Mouse (Mus musculus): ENCODE data around the gene Ddr1. TPM values are rescaled to one million over a fixed set of nuclear protein-coding genes. Genes with fewer than 3 reads are reported as not detected.
"Not testable (repeated sequence)": the region's sequence is repeated elsewhere in the genome, so short reads cannot be mapped to it uniquely, and the experiment has no call there.

Ddr1 gene
- polyA plus RNA-seq, 1 experiment from 2014 or later = 21.9 TPM

GRCm38 (mm10) chr17:35733398-35733797 is 29.0 kb upstream of the Ddr1 start:
- Histone ChIP-seq H3K4me3 (no peak overlapping the region), H3K27ac (no peak overlapping the region), H3K27me3 (ENCODE audit: low read depth, poor library complexity, severe bottlenecking) (0 out of 2 replicates have a peak, but pooled peaks cover 8% of the 10 kb centered on the region), H3K36me3 (no peaks in the 10 kb centered on the region), H3K9me3 (replicated peaks) (no peaks in the 10 kb centered on the region), H3K4me1 (peaks cover 6% of the 10 kb centered on the region; the same call in 1 of the 2 replicates)
- DNase-seq (ENCODE audit: low spot score) = no peak
- 91% methylated on average over 2 of the region's 2 CpGs for WGBS

GRCm38 (mm10) chr17:35731431-35732145 is 27.2 kb upstream of the Ddr1 start:
- WGBS = 66% methylated on average over 10 of the region's 10 CpGs
- Histone ChIP-seq H3K27me3 (ENCODE audit: low read depth, poor library complexity, severe bottlenecking) (peaks cover 21% of the 10 kb centered on the region), H3K9me3 (replicated peaks) (no peaks in the 10 kb centered on the region), H3K4me3 (no peak overlapping the region), H3K27ac (no peak overlapping the region), H3K36me3 (no peaks in the 10 kb centered on the region), H3K4me1 (peaks cover 5% of the 10 kb centered on the region; the same call in 1 of the 2 replicates)
- DNase-seq (ENCODE audit: low spot score) = no peak

- DNase-seq (ENCODE audit: low spot score); H3K9me3 ChIP-seq (replicated peaks); H3K36me3 ChIP-seq; H3K27ac ChIP-seq; H3K4me3 ChIP-seq; H3K4me1 ChIP-seq: not testable (repeated sequence)
- H3K27me3 ChIP-seq (ENCODE audit: low read depth, poor library complexity, severe bottlenecking) = peaks cover 28% of the 10 kb centered on the region
- WGBS = 85% methylated on average over 3 of the region's 3 CpGs
Observed at GRCm38 (mm10) chr17:35730112-35730511, 25.7 kb upstream of the Ddr1 start.

- no peak for DNase-seq (ENCODE audit: low spot score)
- no peaks in the 10 kb centered on the region for H3K36me3 ChIP-seq
- H3K4me1 ChIP-seq = 0 out of 2 replicates have a peak, but pooled peaks cover 3% of the 10 kb centered on the region
- no peak overlapping the region for H3K4me3 ChIP-seq
- no peaks in the 10 kb centered on the region for H3K9me3 ChIP-seq (replicated peaks)
- H3K27ac ChIP-seq = no peak overlapping the region
- peaks cover 41% of the 10 kb centered on the region for H3K27me3 ChIP-seq (ENCODE audit: low read depth, poor library complexity, severe bottlenecking)
- WGBS = 86% methylated on average over 4 of the region's 4 CpGs
Observed at GRCm38 (mm10) chr17:35728821-35729220, 24.4 kb upstream of the Ddr1 start.

GRCm38 (mm10) chr17:35727471-35728205 is 23.2 kb upstream of the Ddr1 start:
- 25% methylated on average over 10 of the region's 10 CpGs for WGBS
- 0 out of 2 replicates have a peak, but pooled peaks cover 3% of the 10 kb centered on the region for H3K4me1 ChIP-seq
- no peak for DNase-seq (ENCODE audit: low spot score)
- H3K4me3 ChIP-seq = no peak overlapping the region
- no peak overlapping the region for H3K27ac ChIP-seq
- H3K36me3 ChIP-seq = no peaks in the 10 kb centered on the region
- H3K27me3 ChIP-seq (ENCODE audit: low read depth, poor library complexity, severe bottlenecking) = peaks cover 53% of the 10 kb centered on the region
- H3K9me3 ChIP-seq (replicated peaks) = no peaks in the 10 kb centered on the region

GRCm38 (mm10) chr17:35727028-35727427 is 22.6 kb upstream of the Ddr1 start:
- 0 out of 2 replicates have a peak, but pooled peaks cover 3% of the 10 kb centered on the region for H3K4me1 ChIP-seq
- H3K4me3 ChIP-seq = no peak overlapping the region
- no peaks in the 10 kb centered on the region for H3K36me3 ChIP-seq
- WGBS = 35% methylated on average over 7 of the region's 7 CpGs
- no peak overlapping the region for H3K27ac ChIP-seq
- no peaks in the 10 kb centered on the region for H3K9me3 ChIP-seq (replicated peaks)
- peaks cover 55% of the 10 kb centered on the region for H3K27me3 ChIP-seq (ENCODE audit: low read depth, poor library complexity, severe bottlenecking)
- DNase-seq (ENCODE audit: low spot score) = no peak

- H3K27me3 ChIP-seq (ENCODE audit: low read depth, poor library complexity, severe bottlenecking) = peaks cover 62% of the 10 kb centered on the region
- WGBS = 32% methylated on average over 21 of the region's 21 CpGs
- H3K9me3 ChIP-seq (replicated peaks) = no peaks in the 10 kb centered on the region
- no peaks in the 10 kb centered on the region for H3K36me3 ChIP-seq
- DNase-seq (ENCODE audit: low spot score) = peak; percentile 95
- H3K4me1 ChIP-seq = peaks cover 12% of the 10 kb centered on the region
- H3K4me3 ChIP-seq = no peak overlapping the region
- H3K27ac ChIP-seq = no peak overlapping the region
Observed at GRCm38 (mm10) chr17:35725286-35726232, 21.1 kb upstream of the Ddr1 start.

GRCm38 (mm10) chr17:35721676-35722075 is 17.3 kb upstream of the Ddr1 start:
- Histone ChIP-seq H3K4me1 (peaks cover 25% of the 10 kb centered on the region), H3K4me3 (no peak overlapping the region), H3K36me3 (no peaks in the 10 kb centered on the region), H3K9me3 (replicated peaks) (no peaks in the 10 kb centered on the region), H3K27ac (no peak overlapping the region), H3K27me3 (ENCODE audit: low read depth, poor library complexity, severe bottlenecking) (peaks cover 45% of the 10 kb centered on the region)
- 59% methylated on average over 8 of the region's 8 CpGs for WGBS
- no peak for DNase-seq (ENCODE audit: low spot score)

GRCm38 (mm10) chr17:35720340-35720727 is 15.9 kb upstream of the Ddr1 start:
- peak overlapping the region; percentile 56 for H3K27ac ChIP-seq
- no peaks in the 10 kb centered on the region for H3K36me3 ChIP-seq
- DNase-seq (ENCODE audit: low spot score) = no peak
- peaks cover 40% of the 10 kb centered on the region for H3K27me3 ChIP-seq (ENCODE audit: low read depth, poor library complexity, severe bottlenecking)
- peaks cover 22% of the 10 kb centered on the region for H3K4me1 ChIP-seq
- H3K9me3 ChIP-seq (replicated peaks) = no peaks in the 10 kb centered on the region
- no peak overlapping the region for H3K4me3 ChIP-seq
- 8% methylated on average over 11 of the region's 11 CpGs for WGBS

- DNase-seq (ENCODE audit: low spot score) = no peak
- H3K27me3 ChIP-seq (ENCODE audit: low read depth, poor library complexity, severe bottlenecking) = peaks cover 35% of the 10 kb centered on the region
- H3K4me1 ChIP-seq = peaks cover 22% of the 10 kb centered on the region
- no peaks in the 10 kb centered on the region for H3K9me3 ChIP-seq (replicated peaks)
- 42% methylated on average over 9 of the region's 9 CpGs for WGBS
- H3K27ac ChIP-seq = no peak overlapping the region
- H3K36me3 ChIP-seq = no peaks in the 10 kb centered on the region
- no peak overlapping the region for H3K4me3 ChIP-seq
Observed at GRCm38 (mm10) chr17:35719616-35720339, 15.4 kb upstream of the Ddr1 start.

- Histone ChIP-seq H3K4me3 (no peak overlapping the region), H3K4me1 (peaks cover 24% of the 10 kb centered on the region), H3K27ac (no peak overlapping the region), H3K27me3 (ENCODE audit: low read depth, poor library complexity, severe bottlenecking) (peaks cover 11% of the 10 kb centered on the region; the same call in 1 of the 2 replicates), H3K36me3 (no peaks in the 10 kb centered on the region), H3K9me3 (replicated peaks) (no peaks in the 10 kb centered on the region)
- DNase-seq (ENCODE audit: low spot score) = no peak
- WGBS = 93% methylated on average over 6 of the region's 6 CpGs
Observed at GRCm38 (mm10) chr17:35717080-35717479, 12.7 kb upstream of the Ddr1 start.

- 95% methylated on average over 3 of the region's 3 CpGs for WGBS
- peaks cover 21% of the 10 kb centered on the region for H3K4me1 ChIP-seq
Observed at GRCm38 (mm10) chr17:35716114-35716513, 11.7 kb upstream of the Ddr1 start.

More at GRCm38 (mm10) chr17:35716114-35716513, 11.7 kb upstream of the Ddr1 start:
- Histone ChIP-seq H3K9me3 (replicated peaks) (no peaks in the 10 kb centered on the region), H3K4me3 (no peak overlapping the region), H3K36me3 (no peaks in the 10 kb centered on the region), H3K27ac (no peak overlapping the region), H3K27me3 (ENCODE audit: low read depth, poor library complexity, severe bottlenecking) (peaks cover 5% of the 10 kb centered on the region; the same call in 1 of the 2 replicates)
- DNase-seq (ENCODE audit: low spot score) = no peak
